Mouse (Mus musculus): Measurements from ENCODE around the gene Lgals7. TPM values are rescaled to one million over a fixed set of nuclear protein-coding genes. Genes with fewer than 3 reads are reported as not detected.

The Lgals7 gene
- total RNA-seq, 1 experiment, result 0.89 TPM

DNA sequence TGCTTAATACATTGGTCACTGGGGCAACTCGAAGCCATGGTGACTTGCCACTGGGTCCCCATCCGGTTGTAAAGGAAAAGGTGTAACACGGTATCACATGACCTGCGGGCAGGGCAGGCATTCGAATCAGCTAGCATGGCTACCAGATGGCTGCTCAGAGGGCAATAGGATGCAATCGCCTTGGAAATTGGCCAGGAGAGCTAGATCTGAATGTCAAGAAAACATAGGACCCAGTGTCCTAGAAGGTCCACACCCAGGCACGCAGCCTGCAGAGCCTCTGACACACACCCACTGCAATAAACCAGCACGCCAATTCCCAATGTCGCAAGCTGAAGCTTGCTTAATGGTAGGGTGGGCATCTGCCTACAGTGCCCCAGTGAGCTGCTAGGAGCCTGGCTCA, 25.3 kb upstream of the Lgals7 start:
- Histone ChIP-seq H3K9ac (ENCODE audit: insufficient read depth, low read depth, low read length, poor library complexity, severe bottlenecking) (no peak overlapping the region; the same call in 1 of the 2 replicates), H3K36me3 (ENCODE audit: control insufficient read depth, insufficient read depth, low read length, poor library complexity, severe bottlenecking) (no peaks in the 10 kb centered on the region), H3K4me1 (ENCODE audit: control insufficient read depth in 2 of 2, insufficient read depth in 2 of 2, low read length in 2 of 2, poor library complexity in 1 of 2) (no peaks in the 10 kb centered on the region), H3K4me3 (ENCODE audit: insufficient read depth in 1 of 2, low read depth in 1 of 2, low read length in 2 of 2, poor library complexity in 1 of 2, severe bottlenecking in 1 of 2) (no peak overlapping the region), H3K27ac (ENCODE audit: insufficient read depth, low read depth, low read length, poor library complexity, severe bottlenecking) (no peak overlapping the region), H3K9me3 (ENCODE audit: control insufficient read depth, insufficient read depth, low read depth, low read length) (no peaks in the 10 kb centered on the region)
- in situ Hi-C loops (cut with MboI; ENCODE audit: low sequenced_read_pairs in 2 of 2, unreplicated experiment in 2 of 2), result no loop called here
- TF ChIP-seq CHD2 (IDR thresholded peaks at IDR 0.05; ENCODE audit: low read depth, low read length), result no peak
- TF ChIP-seq HCFC1 (IDR thresholded peaks at IDR 0.05; ENCODE audit: borderline replicate concordance, insufficient read depth, low read length), result no peak
- TF ChIP-seq ZNF384 (IDR thresholded peaks at IDR 0.05; ENCODE audit: low read depth, low read length), result no peak
- TF ChIP-seq ZC3H11A (IDR thresholded peaks at IDR 0.05; ENCODE audit: borderline replicate concordance, low read depth, low read length), result no peak
- TF ChIP-seq MAFK (IDR thresholded peaks at IDR 0.05; ENCODE audit: insufficient read depth, low read depth, low read length), result no peak
- DNase-seq (ENCODE audit: low read depth, low spot score), result no peak

GRCm38 (mm10) chr7:28847273-28847672, 16.4 kb upstream of the Lgals7 start:
- Histone ChIP-seq H3K36me3 (ENCODE audit: control insufficient read depth, insufficient read depth, low read length, poor library complexity, severe bottlenecking) (no peaks in the 10 kb centered on the region), H3K9me3 (ENCODE audit: control insufficient read depth, insufficient read depth, low read depth, low read length) (no peaks in the 10 kb centered on the region), H3K4me3 (ENCODE audit: insufficient read depth in 1 of 2, low read depth in 1 of 2, low read length in 2 of 2, poor library complexity in 1 of 2, severe bottlenecking in 1 of 2) (no peak overlapping the region), H3K4me1 (ENCODE audit: control insufficient read depth in 2 of 2, insufficient read depth in 2 of 2, low read length in 2 of 2, poor library complexity in 1 of 2) (no peaks in the 10 kb centered on the region; a peak in 1 of 4 replicates), H3K9ac (ENCODE audit: insufficient read depth, low read depth, low read length, poor library complexity, severe bottlenecking) (no peak overlapping the region), H3K27ac (ENCODE audit: insufficient read depth, low read depth, low read length, poor library complexity, severe bottlenecking) (no peak overlapping the region)
- in situ Hi-C loops (cut with MboI; ENCODE audit: low sequenced_read_pairs in 2 of 2, unreplicated experiment in 2 of 2), result no loop called here
- no peak for TF ChIP-seq HCFC1 (IDR thresholded peaks at IDR 0.05; ENCODE audit: borderline replicate concordance, insufficient read depth, low read length)
- TF ChIP-seq MAFK (IDR thresholded peaks at IDR 0.05; ENCODE audit: insufficient read depth, low read depth, low read length), result no peak
- TF ChIP-seq CHD2 (IDR thresholded peaks at IDR 0.05; ENCODE audit: low read depth, low read length), result no peak
- no peak for TF ChIP-seq ZNF384 (IDR thresholded peaks at IDR 0.05; ENCODE audit: low read depth, low read length)
- TF ChIP-seq ZC3H11A (IDR thresholded peaks at IDR 0.05; ENCODE audit: borderline replicate concordance, low read depth, low read length), result no peak
- DNase-seq (ENCODE audit: low read depth, low spot score), result no peak

GRCm38 (mm10) chr7:28849700-28850236, 13.9 kb upstream of the Lgals7 start:
- H3K27ac ChIP-seq (ENCODE audit: insufficient read depth, low read depth, low read length, poor library complexity, severe bottlenecking), result no peak overlapping the region
- no peak for DNase-seq (ENCODE audit: low read depth, low spot score)
- H3K36me3 ChIP-seq (ENCODE audit: control insufficient read depth, insufficient read depth, low read length, poor library complexity, severe bottlenecking), result no peaks in the 10 kb centered on the region
- in situ Hi-C loops (cut with MboI; ENCODE audit: low sequenced_read_pairs in 2 of 2, unreplicated experiment in 2 of 2), result no loop called here
- no peaks in the 10 kb centered on the region; a peak in 1 of 4 replicates for H3K4me1 ChIP-seq (ENCODE audit: control insufficient read depth in 2 of 2, insufficient read depth in 2 of 2, low read length in 2 of 2, poor library complexity in 1 of 2)
- H3K9ac ChIP-seq (ENCODE audit: insufficient read depth, low read depth, low read length, poor library complexity, severe bottlenecking), result no peak overlapping the region
- H3K9me3 ChIP-seq (ENCODE audit: control insufficient read depth, insufficient read depth, low read depth, low read length), result no peaks in the 10 kb centered on the region
- H3K4me3 ChIP-seq (ENCODE audit: insufficient read depth in 1 of 2, low read depth in 1 of 2, low read length in 2 of 2, poor library complexity in 1 of 2, severe bottlenecking in 1 of 2), result no peak overlapping the region
- no peak for TF ChIP-seq CHD2 (IDR thresholded peaks at IDR 0.05; ENCODE audit: low read depth, low read length)
- TF ChIP-seq MAFK (IDR thresholded peaks at IDR 0.05; ENCODE audit: insufficient read depth, low read depth, low read length), result no peak
- no peak for TF ChIP-seq ZNF384 (IDR thresholded peaks at IDR 0.05; ENCODE audit: low read depth, low read length)
- no peak for TF ChIP-seq HCFC1 (IDR thresholded peaks at IDR 0.05; ENCODE audit: borderline replicate concordance, insufficient read depth, low read length)
- no peak for TF ChIP-seq ZC3H11A (IDR thresholded peaks at IDR 0.05; ENCODE audit: borderline replicate concordance, low read depth, low read length)

DNA sequence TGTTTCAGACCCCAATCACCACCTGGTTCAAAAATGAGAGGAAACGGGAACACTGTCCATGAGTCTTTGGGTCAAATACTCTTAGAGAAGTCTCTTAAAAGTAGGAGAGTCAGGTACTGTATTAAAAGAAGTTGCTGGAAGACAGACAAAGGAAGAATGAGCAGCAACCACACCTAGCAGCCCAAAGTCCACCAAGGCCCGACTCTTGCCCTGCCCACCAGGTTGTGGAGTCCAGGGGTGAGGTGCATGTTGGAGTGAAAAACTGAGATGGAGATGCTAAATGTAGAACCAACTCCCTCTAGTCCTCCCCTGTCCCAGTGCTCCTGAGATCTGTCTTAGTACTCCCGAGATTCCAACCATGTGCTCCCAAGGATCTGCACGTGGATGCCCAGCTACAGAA, 13.0 kb upstream of the Lgals7 start:
- no peak overlapping the region for H3K27ac ChIP-seq (ENCODE audit: insufficient read depth, low read depth, low read length, poor library complexity, severe bottlenecking)
- no peaks in the 10 kb centered on the region; a peak in 1 of 4 replicates for H3K4me1 ChIP-seq (ENCODE audit: control insufficient read depth in 2 of 2, insufficient read depth in 2 of 2, low read length in 2 of 2, poor library complexity in 1 of 2)

More for the DNA sequence above, 13.0 kb upstream of the Lgals7 start:
- DNase-seq (ENCODE audit: low read depth, low spot score), result no peak
- in situ Hi-C loops (cut with MboI; ENCODE audit: low sequenced_read_pairs in 2 of 2, unreplicated experiment in 2 of 2), result no loop called here
- Histone ChIP-seq H3K4me3 (ENCODE audit: insufficient read depth in 1 of 2, low read depth in 1 of 2, low read length in 2 of 2, poor library complexity in 1 of 2, severe bottlenecking in 1 of 2) (no peak overlapping the region), H3K36me3 (ENCODE audit: control insufficient read depth, insufficient read depth, low read length, poor library complexity, severe bottlenecking) (no peaks in the 10 kb centered on the region), H3K9me3 (ENCODE audit: control insufficient read depth, insufficient read depth, low read depth, low read length) (no peaks in the 10 kb centered on the region), H3K9ac (ENCODE audit: insufficient read depth, low read depth, low read length, poor library complexity, severe bottlenecking) (no peak overlapping the region)
- TF ChIP-seq ZNF384 (IDR thresholded peaks at IDR 0.05; ENCODE audit: low read depth, low read length) (no peak), ZC3H11A (IDR thresholded peaks at IDR 0.05; ENCODE audit: borderline replicate concordance, low read depth, low read length) (no peak), MAFK (IDR thresholded peaks at IDR 0.05; ENCODE audit: insufficient read depth, low read depth, low read length) (no peak), HCFC1 (IDR thresholded peaks at IDR 0.05; ENCODE audit: borderline replicate concordance, insufficient read depth, low read length) (no peak), CHD2 (IDR thresholded peaks at IDR 0.05; ENCODE audit: low read depth, low read length) (no peak)

Measured in ES-E14 (cell line).